Mouse (Mus musculus): Measurements from ENCODE around the gene Jade2. TPM values are rescaled to one million over a fixed set of nuclear protein-coding genes. Genes with fewer than 3 reads are reported as not detected.

Gene Jade2
- polyA plus RNA-seq, 1 experiment: 2.6 TPM

- H3K27ac ChIP-seq (replicated peaks; ENCODE audit: low read depth, low read length): no peak overlapping the region
- peaks cover 6% of the 10 kb centered on the region for H3K4me1 ChIP-seq (ENCODE audit: control insufficient read depth, insufficient read depth, insufficient read length, low read length)
- H3K4me3 ChIP-seq (ENCODE audit: insufficient read depth, low read depth, low read length): no peak overlapping the region
These were observed 15.7 kb upstream of the Jade2 start for GRCm38 (mm10) chr11:51873141-51873540.

GRCm38 (mm10) chr11:51867261-51867660 lies 9.8 kb upstream of the Jade2 start:
- H3K4me1 ChIP-seq (ENCODE audit: control insufficient read depth, insufficient read depth, insufficient read length, low read length): no peaks in the 10 kb centered on the region
- H3K27ac ChIP-seq (replicated peaks; ENCODE audit: low read depth, low read length): no peak overlapping the region
- H3K4me3 ChIP-seq (ENCODE audit: insufficient read depth, low read depth, low read length): no peak overlapping the region

GRCm38 (mm10) chr11:51866020-51866419 lies 8.6 kb upstream of the Jade2 start:
- Histone ChIP-seq H3K4me1 (ENCODE audit: control insufficient read depth, insufficient read depth, insufficient read length, low read length) (no peaks in the 10 kb centered on the region), H3K27ac (replicated peaks; ENCODE audit: low read depth, low read length) (no peak overlapping the region), H3K4me3 (ENCODE audit: insufficient read depth, low read depth, low read length) (no peak overlapping the region)

- Histone ChIP-seq H3K27ac (replicated peaks; ENCODE audit: low read depth, low read length) (no peak overlapping the region), H3K4me1 (ENCODE audit: control insufficient read depth, insufficient read depth, insufficient read length, low read length) (no peaks in the 10 kb centered on the region), H3K4me3 (ENCODE audit: insufficient read depth, low read depth, low read length) (no peak overlapping the region)
These were observed 3.2 kb upstream of the Jade2 start for GRCm38 (mm10) chr11:51860666-51861065.

GRCm38 (mm10) chr11:51859561-51859960 lies 2.1 kb upstream of the Jade2 start:
- Histone ChIP-seq H3K27ac (replicated peaks; ENCODE audit: low read depth, low read length) (no peak overlapping the region), H3K4me3 (ENCODE audit: insufficient read depth, low read depth, low read length) (no peak overlapping the region), H3K4me1 (ENCODE audit: control insufficient read depth, insufficient read depth, insufficient read length, low read length) (no peaks in the 10 kb centered on the region)

GRCm38 (mm10) chr11:51858528-51859051 lies 1.1 kb upstream of the Jade2 start:
- no peaks in the 10 kb centered on the region for H3K4me1 ChIP-seq (ENCODE audit: control insufficient read depth, insufficient read depth, insufficient read length, low read length)
- peak overlapping the region; percentile 77 for H3K27ac ChIP-seq (replicated peaks; ENCODE audit: low read depth, low read length)
- peak overlapping the region; percentile 85 for H3K4me3 ChIP-seq (ENCODE audit: insufficient read depth, low read depth, low read length)

- Histone ChIP-seq H3K4me1 (ENCODE audit: control insufficient read depth, insufficient read depth, insufficient read length, low read length) (peaks cover 2% of the 10 kb centered on the region; the same call in 1 of the 2 replicates), H3K27ac (replicated peaks; ENCODE audit: low read depth, low read length) (peak overlapping the region; percentile 77), H3K4me3 (ENCODE audit: insufficient read depth, low read depth, low read length) (peak overlapping the region; percentile 85)
These were observed 520 bp upstream of the Jade2 start for GRCm38 (mm10) chr11:51857818-51858527.

DNA sequence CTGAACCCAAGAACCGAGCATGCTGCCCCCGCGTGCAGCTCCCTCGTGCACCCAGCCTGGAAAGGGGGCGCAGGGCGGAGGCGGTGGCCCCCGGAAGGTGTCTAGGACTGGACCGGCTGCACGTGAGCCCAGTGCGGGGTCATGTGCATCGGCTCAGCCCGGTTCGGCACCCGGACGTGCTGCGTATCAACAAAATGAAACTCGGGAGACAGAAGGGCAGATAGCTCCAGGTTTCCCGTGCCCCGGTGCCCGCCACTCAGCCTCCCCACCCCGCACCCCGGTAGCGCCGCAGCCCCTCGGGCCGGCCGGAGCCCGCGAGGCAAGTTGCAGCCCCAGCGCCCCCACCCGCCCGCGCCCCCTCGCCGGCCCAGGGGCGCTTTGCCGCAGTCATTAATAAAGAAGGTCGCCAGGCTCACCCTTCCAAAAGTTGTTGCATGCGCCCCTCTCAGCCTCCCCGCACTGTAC lies 805 bp downstream of the Jade2 start:
- Histone ChIP-seq H3K27ac (replicated peaks; ENCODE audit: low read depth, low read length) (peak overlapping the region; percentile 92), H3K4me3 (ENCODE audit: insufficient read depth, low read depth, low read length) (peak overlapping the region; percentile 85), H3K4me1 (ENCODE audit: control insufficient read depth, insufficient read depth, insufficient read length, low read length) (peaks cover 3% of the 10 kb centered on the region; the same call in 1 of the 2 replicates)

- Histone ChIP-seq H3K27ac (replicated peaks; ENCODE audit: low read depth, low read length) (peak overlapping the region; percentile 58), H3K4me3 (ENCODE audit: insufficient read depth, low read depth, low read length) (peak overlapping the region; percentile 85), H3K4me1 (ENCODE audit: control insufficient read depth, insufficient read depth, insufficient read length, low read length) (peaks cover 3% of the 10 kb centered on the region; the same call in 1 of the 2 replicates)
These were observed 1.4 kb downstream of the Jade2 start for GRCm38 (mm10) chr11:51855818-51856615.

DNA sequence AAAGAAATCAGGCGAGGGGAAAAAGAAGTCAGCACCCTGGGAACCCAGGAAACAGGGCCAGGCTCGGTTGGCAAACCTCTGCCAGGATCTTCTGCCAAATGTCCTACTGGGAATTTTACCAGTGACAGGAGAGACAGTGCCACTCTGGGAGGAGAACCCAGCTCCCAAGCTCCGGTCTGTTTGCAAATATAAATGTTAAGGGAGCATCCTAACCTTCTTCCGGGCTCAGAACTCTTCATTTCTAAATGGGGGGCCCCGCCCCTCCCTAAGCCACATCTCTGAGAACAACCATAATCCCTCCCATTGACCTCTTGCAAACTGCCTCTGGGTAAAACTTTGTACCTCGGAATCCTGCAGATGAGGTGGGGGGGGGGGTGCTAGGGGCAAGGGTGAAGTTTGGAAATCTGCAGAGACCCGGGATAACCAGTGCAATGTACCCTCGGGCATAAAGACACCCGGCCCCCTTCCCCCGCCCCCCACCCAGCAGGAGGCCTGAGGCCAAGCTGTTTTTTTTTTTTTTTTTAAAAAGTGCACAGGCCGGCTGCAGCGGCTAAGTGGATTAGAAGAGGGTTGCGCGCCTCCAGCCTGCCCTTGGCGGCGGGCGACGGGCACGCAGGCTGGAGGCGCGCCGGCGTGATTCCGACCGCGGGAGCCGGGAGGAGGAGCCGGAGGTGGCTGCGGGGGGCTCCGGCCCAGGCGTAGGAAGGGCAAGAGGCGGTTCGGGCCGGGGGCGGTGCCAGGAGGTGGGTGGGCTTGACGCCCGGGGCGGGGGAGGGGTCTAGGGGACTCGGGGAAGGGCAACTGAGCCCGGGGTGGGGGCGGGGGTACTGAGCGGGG lies 2.3 kb downstream of the Jade2 start:
- Histone ChIP-seq H3K27ac (replicated peaks; ENCODE audit: low read depth, low read length) (no peak overlapping the region), H3K4me1 (ENCODE audit: control insufficient read depth, insufficient read depth, insufficient read length, low read length) (peaks cover 3% of the 10 kb centered on the region; the same call in 1 of the 2 replicates), H3K4me3 (ENCODE audit: insufficient read depth, low read depth, low read length) (peak overlapping the region; percentile 85)

GRCm38 (mm10) chr11:51852595-51852994 lies 4.9 kb downstream of the Jade2 start:
- no peak overlapping the region for H3K4me3 ChIP-seq (ENCODE audit: insufficient read depth, low read depth, low read length)
- H3K4me1 ChIP-seq (ENCODE audit: control insufficient read depth, insufficient read depth, insufficient read length, low read length): peaks cover 3% of the 10 kb centered on the region; the same call in 1 of the 2 replicates
- H3K27ac ChIP-seq (replicated peaks; ENCODE audit: low read depth, low read length): no peak overlapping the region

- no peak overlapping the region for H3K27ac ChIP-seq (replicated peaks; ENCODE audit: low read depth, low read length)
- H3K4me3 ChIP-seq (ENCODE audit: insufficient read depth, low read depth, low read length): no peak overlapping the region
- H3K4me1 ChIP-seq (ENCODE audit: control insufficient read depth, insufficient read depth, insufficient read length, low read length): peaks cover 3% of the 10 kb centered on the region; the same call in 1 of the 2 replicates
These were observed 5.3 kb downstream of the Jade2 start for GRCm38 (mm10) chr11:51852091-51852521.

GRCm38 (mm10) chr11:51850741-51851330 lies 6.6 kb downstream of the Jade2 start:
- H3K4me1 ChIP-seq (ENCODE audit: control insufficient read depth, insufficient read depth, insufficient read length, low read length): peaks cover 3% of the 10 kb centered on the region; the same call in 1 of the 2 replicates
- no peak overlapping the region for H3K27ac ChIP-seq (replicated peaks; ENCODE audit: low read depth, low read length)
- H3K4me3 ChIP-seq (ENCODE audit: insufficient read depth, low read depth, low read length): no peak overlapping the region

DNA sequence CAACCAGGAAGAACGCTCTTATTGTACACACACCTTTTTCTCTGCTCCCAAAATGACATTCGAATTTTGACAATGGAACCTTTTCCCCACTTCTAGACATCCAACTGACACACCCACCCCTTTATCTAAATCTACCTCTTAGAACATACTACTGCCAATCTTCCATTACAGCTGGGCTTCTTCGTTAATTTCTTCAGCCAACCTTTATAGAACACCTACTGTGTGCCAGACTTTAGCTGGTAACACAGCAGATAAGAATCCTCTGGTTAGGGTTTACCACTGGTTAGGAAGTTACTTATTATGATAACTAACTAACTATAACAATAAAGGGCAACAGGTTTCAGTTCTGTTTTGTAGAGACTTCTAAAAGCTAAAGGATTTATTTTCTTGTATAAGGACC lies 9.1 kb downstream of the Jade2 start:
- Histone ChIP-seq H3K27ac (replicated peaks; ENCODE audit: low read depth, low read length) (no peak overlapping the region), H3K4me3 (ENCODE audit: insufficient read depth, low read depth, low read length) (no peak overlapping the region), H3K4me1 (ENCODE audit: control insufficient read depth, insufficient read depth, insufficient read length, low read length) (peaks cover 7% of the 10 kb centered on the region)

Measured in brown adipose tissue, adult 24 weeks (tissue).